Mouse (Mus musculus): Measurements from ENCODE around the gene Prss46.

The Prss46 gene

GRCm38 (mm10) chr9:110901204-110901603, 56.9 kb downstream of the Prss46 start:
- no peak for DNase-seq

GRCm38 (mm10) chr9:110902271-110902670, 58.0 kb downstream of the Prss46 start:
- no peak for DNase-seq
